Mouse (Mus musculus) retina, embryonic 14.5 days (tissue): Measurements from ENCODE around the gene Gm17622.

Source experiments
- DNase-seq: peaks from one replicate; pipeline ENCODE4 v3.0.0-alpha.2; 2015; ENCODE audit warnings: low spot score

The Gm17622 gene

DNA sequence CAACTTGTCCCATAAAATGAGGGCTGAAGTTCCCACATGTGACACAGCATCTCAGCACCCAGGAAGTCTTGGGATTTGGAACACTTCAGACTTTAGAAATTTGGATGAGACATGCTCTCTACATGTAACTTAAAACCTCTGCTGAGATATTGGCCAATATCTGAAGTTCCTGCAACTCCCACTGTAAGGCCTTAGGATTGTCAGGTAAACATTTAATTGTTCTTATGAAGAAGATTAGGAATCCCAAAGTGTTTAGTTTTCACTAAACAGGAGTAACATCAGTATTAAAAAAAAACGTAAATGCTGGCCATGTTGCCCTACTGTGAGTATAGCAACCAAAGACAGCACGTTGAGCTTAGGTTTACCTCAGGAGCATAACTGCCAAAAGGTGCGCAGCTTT, at the start of gene Gm17622:
Gm17622 (plus strand) TSS at position 301 of the 400 bp plus-strand sequence.
- no peak for DNase-seq

- no peak for DNase-seq
These were observed 40.2 kb upstream of the Gm17622 start for GRCm38 (mm10) chr13:96450205-96450856.

- no peak for DNase-seq
These were observed 39.7 kb upstream of the Gm17622 start for GRCm38 (mm10) chr13:96450869-96451268.

DNA sequence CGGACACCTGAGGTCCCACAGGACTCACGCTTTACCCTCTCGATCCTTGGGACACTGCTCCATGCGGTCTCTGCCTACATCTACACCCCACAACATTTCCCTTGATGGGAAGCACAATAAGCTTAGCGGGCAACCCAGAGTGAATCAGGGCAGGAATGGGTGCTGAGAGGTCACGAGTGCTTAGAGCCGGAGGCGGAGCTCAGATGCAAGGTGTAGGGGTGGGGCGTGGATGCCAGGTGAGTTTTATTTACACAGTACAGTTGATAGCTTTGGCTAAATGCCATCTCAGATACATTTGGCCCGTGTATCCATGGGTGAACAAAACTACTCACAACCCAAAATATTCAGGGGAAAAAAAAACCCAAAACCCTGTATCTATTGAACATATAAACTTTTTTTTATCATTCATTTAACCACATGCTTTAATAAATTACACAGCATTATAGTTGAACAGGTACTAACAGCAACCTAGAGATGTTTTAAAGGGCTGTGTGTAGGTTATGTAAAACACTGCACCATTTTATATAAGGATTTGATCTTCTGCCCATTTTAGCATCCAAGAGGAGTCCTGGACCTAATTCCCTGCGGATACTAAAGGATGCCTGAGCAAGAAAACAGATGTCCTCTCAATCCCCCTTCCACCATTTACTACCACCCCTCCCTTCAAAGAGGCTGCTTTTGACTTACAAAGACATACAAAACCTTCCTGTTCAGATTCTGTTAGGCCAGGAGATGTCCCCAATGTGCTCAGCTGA, 39.0 kb upstream of the Gm17622 start:
- DNase-seq: no peak

DNA sequence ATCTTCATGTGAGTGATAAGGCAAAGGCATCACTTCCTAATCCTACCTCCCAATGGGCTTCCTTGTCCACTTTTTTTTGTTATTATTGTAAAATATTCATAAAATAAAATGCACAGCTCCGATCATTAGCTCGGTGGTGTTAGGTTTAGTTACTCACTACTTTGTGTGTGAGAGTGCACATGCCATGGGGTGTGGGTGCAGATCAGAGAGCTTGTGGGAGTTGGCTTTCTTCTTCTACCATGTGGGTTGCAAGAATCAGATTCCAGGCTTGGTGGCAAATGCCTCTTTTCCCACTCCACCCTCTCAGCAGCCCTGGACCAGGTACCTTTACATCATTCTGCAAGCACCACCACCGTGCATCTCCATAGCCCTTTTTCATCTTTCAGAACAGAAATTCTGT, 37.9 kb upstream of the Gm17622 start:
- DNase-seq: no peak

DNA sequence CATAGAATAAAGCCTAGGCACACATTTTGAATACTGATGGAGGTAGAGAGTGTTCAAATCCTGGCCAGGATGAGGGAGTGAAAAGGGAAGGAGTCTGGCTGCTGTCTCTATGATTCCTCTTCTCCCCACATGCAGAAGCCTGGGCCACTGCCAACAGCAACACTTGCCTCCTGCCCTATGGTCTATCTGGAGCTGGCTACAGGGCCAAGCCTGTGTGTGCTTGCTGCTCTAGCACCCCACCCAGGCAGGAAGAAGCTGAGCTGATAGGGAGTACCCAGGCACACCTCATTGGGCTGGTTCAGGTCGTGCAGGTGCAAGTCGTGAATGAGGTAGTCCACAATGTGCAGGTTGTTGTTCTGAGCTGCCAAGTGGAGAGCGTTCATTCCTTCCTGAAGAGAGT, 36.2 kb upstream of the Gm17622 start:
- DNase-seq: no peak

DNA sequence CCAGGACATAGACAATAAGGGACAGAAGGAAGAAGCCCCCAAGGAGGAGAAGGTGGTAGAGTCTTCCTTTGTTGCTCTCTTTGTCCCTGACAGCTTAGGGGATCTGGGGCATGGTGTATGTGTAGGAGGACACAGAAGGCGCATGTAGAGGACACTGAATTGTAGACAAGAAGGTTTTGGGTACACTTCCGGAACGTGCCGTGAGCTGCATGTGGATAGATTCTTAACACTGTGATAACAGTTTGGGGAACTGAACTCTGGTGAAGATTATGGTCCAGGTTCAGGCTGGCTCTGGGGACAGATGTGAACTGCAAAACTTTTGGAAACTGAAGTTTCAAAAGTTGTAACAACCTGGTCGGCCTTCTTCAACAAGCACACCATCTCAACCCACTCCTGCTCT, 33.0 kb upstream of the Gm17622 start:
- DNase-seq: no peak

GRCm38 (mm10) chr13:96458018-96458417, 32.5 kb upstream of the Gm17622 start:
- no peak for DNase-seq

GRCm38 (mm10) chr13:96458606-96459005, 31.9 kb upstream of the Gm17622 start:
- no peak for DNase-seq

DNA sequence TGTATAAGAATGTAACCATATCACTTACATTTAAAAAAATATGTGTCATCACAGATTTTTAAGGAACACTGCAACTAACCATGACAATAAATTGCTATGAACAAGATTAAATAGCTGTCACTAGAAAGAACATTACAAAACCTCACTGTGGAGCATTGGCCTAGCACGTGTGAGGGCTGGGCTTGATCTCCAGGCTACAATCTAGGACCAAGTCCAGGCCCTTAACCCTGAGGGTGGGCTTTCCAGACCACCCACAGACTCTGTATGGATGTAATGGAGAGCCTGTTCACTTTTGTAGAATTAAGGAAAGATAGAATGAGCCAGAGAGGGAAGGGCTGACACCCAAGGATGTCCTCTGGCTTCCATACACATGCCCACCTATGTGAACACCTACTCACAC, 27.9 kb upstream of the Gm17622 start:
- DNase-seq: no peak

GRCm38 (mm10) chr13:96465315-96465714, 25.2 kb upstream of the Gm17622 start:
- peak; percentile 2 for DNase-seq

DNA sequence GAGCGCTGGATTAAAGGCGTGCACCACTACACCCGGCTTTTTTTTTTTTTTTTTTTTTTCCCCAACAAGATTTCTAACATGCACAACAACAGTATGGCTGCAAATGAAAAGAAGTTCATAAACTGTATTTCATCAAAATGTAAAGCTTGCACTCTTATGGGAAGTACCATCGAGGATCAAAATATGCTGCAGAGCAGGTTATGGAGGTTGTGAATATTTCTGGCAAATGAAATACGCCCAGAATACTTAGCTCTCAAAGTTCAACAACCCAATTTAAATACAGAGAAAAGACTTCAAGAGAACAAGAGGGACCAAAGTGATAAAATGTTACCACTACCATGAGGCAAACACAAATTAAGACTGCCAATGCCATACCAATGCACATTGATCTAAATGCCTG, 21.9 kb upstream of the Gm17622 start:
- DNase-seq: no peak

GRCm38 (mm10) chr13:96470556-96470955, 20.0 kb upstream of the Gm17622 start:
- DNase-seq: no peak

DNA sequence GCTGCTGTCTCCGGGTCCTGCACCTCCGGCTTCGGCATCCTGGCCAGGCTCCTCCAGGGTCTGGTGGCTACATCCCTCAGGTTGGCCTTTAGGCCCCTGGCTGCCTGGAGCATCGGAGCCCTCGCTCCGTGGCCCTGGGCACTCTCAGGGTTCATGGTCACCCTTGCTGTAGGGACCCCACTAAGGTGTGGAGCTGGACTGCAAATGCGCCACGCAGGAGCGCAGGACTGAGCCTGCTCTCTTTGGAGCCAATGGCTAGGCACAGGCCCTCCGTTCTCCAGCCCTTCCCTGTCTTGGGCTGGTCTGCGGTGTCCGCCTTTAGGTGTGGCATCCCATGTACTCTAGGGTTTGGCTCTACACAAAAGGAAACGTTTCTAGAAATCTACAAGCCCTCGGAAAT, 19.6 kb upstream of the Gm17622 start, which contains the start of gene Ankdd1b:
Ankdd1b (minus strand) TSS at position 242 of the 400 bp plus-strand sequence.
- DNase-seq: no peak

- no peak for DNase-seq
These were observed 13.3 kb upstream of the Gm17622 start for GRCm38 (mm10) chr13:96477226-96477625.

DNA sequence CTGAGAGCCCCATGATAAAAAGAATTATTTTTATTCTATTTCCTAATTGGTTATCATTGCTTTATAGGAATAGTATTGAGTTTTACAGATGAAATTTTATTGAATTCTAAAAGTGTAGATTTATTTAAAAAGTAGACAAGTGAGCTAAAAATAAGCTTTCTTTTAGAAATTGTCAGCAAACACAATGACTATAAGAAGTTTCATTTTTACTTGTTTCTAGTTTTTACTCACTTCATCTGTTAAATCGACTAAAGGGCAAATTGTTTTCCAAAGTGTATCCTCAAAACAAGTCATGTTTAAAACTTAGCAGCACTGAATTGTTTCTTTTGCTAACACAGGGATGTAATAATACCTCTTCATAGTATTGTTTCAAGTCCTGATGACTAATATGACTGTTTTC, 11.5 kb upstream of the Gm17622 start:
- DNase-seq: no peak

- no peak for DNase-seq
These were observed 3.3 kb upstream of the Gm17622 start for GRCm38 (mm10) chr13:96487230-96487629.

- DNase-seq: no peak
These were observed 2.6 kb upstream of the Gm17622 start for GRCm38 (mm10) chr13:96487968-96488367.

GRCm38 (mm10) chr13:96496630-96497029, 6.1 kb downstream of the Gm17622 start:
- no peak for DNase-seq

- DNase-seq: no peak
These were observed 9.4 kb downstream of the Gm17622 start for GRCm38 (mm10) chr13:96499891-96500290.

DNA sequence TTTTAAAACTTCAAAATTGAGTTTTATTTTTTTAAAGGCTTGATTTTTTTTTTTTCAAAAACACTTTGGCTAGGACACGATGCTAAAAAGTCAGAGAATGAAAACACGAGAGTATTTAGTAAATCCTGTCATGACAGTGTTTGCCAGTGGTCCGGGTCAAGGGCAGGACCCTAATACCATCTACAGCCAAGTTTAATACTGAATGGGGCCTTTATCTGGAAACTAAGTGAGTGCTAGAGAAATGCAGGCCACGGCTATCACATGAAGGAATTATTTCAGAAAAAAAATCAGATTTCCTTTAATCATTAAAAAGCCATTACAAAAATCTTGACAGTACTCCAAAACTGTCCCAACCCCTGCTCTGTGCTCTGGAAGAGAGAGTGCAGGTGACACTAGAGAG, 15.1 kb downstream of the Gm17622 start:
- no peak for DNase-seq

GRCm38 (mm10) chr13:96506313-96506712, 15.8 kb downstream of the Gm17622 start:
- DNase-seq: no peak

DNA sequence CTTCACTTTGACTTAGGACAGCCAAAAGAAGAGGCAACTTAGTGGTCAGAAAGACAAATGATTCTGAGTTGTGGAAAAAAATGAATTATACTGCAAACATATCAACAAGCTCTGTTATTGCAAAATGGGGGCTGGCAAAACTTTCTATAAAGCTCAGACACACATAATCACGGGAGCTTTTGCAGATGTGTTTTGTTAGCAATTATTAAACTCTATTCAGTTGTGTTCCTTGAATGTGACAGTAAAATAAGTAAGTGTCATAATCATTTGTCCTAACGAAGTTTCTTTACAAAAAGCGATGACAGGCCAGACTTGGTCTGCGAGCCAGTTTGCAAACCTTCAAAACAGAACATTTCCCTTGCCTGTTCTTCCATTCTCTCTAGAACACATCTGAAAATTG, 17.0 kb downstream of the Gm17622 start:
- DNase-seq: no peak

DNA sequence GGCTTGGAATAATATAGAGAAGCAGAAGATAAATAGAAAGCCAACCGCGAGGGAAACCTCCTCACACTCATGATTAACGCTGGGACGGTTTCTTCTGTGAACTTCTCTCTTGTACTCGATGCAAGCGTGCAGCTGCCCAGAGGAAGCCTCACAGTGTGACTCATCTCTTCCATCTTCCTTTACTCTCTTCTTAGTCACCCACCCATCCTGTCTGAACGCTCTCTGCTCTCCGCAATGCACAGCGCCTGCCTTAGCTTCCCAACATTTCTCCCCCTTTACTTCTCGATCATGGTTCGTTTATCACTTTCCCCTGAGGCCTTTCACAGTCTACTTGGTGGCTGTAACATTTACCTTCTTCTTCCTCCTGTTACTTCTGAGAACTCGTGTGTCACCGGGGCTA, 20.1 kb downstream of the Gm17622 start:
- DNase-seq: no peak
